Mouse (Mus musculus) adrenal gland, adult (tissue): Measurements from ENCODE around the gene Mindy1.

Experiments used
- DNase-seq, 2 experiments: peaks; one replicate each; pipeline ENCODE4 v3.0.0; 2022 to 2023; ENCODE audit warnings: low spot score in 1 of 2; ENCODE audit not compliant: inconsistent age in 2 of 2

Mindy1 gene

DNA sequence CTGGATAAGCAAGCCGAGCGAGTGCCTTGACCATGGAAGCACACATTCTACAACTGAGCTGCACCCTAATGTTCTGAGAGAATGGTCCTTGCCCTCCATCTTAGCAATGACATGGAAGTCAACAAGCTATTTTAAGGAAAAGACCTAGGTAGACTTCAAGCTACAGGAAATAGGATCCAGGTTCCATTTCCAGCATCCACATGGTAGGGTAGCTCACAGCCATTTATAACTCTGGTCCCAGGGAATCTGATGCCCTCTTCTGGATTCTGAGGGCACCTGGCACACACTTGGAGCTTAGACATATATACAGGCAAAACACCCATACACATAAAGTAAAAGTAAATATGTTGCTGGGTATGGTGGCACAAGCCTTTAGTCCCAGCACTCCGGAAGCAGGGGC lies 15.1 kb upstream of the Mindy1 start:
- DNase-seq: no peak

DNA sequence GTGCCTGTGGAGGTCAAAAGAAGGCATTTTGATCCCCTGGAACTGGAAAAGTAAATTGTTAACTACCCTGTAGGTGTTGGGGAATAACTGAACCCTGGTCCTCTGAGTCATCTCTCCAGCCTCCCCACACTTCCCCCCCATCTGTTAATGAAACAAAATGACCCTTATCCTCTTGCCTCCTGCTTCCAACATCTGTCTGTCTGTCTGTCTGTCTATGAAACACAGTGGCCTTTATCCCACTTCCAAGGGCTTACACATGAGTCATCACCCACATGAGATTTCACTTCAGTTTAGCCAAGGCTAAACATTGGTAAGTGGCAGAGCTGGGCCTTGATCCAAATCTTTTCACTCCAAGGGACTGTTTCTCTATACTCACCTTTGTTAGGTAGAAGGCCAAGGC lies 13.3 kb upstream of the Mindy1 start:
- peak; percentile 60 to 89 for DNase-seq

GRCm38 (mm10) chr3:95269789-95270188 lies 11.4 kb upstream of the Mindy1 start:
- DNase-seq: no peak

DNA sequence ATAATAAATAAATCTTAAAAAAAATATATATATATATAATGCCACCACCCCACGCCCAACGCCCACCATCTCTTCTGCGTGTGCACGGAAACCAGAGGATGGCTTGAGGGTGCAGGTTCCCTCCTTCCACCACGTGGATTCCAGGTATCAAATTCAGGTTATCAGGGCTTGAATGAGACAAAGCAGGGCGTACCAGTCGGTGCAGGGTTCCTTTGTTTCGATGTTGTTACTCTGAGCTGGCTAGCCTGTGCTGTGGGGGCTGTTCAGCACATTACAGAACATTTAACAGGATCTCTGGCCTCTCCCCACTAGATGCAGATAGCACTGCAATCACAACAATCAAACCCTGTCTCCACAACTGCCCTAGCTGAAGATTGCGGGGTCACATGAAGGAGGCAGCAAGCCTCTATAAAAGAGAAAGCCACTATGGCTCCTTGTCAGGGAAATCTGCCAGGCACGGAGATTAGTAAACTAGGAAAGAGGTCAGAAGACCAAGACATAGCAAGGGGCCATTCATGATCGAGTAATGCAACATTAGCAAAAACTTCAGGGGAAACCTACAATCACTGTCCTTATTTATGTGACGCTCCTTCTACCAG lies 10.3 kb upstream of the Mindy1 start:
- peak in 1 of 2 experiments; percentile 47 for DNase-seq

DNA sequence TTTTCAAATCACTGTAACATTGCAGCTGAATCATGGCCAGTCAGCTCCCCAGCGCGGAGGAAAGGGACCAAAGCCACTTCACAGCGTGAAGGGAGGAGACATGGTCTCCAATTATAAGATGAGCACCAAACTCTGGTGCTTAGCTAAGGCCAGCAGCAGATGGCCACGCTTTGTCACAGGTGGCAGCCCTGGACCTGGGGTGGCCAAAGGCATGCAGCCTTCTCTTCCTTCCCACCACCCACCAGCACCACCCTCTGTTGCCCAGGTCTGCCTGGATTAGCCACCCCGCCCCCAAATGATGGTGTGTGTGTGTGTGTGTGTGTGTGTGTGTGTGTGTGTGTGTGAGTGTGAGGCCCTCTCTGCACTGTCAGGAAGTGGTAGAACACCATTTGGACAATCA lies 7.7 kb upstream of the Mindy1 start:
- DNase-seq: peak in 1 of 2 experiments; percentile 22

DNA sequence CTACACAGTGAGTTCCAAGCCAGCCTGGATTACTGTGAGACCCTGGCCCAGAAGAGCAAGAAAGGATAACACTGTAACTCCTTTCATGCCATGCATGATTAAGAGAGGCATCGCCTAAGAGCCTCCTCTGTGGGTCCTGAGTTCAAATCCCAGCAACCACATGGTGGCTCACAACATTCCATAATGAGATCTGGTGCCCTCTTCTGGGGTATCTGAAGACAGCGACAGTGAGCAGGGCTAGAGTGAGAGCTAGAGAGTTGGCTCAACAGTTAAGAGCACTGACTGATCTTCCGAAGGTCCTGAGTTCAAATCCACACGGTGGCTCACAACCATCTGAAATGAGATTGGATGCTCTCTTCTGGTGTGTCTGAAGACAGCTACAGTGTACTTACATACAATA lies 6.7 kb upstream of the Mindy1 start:
- no peak for DNase-seq

DNA sequence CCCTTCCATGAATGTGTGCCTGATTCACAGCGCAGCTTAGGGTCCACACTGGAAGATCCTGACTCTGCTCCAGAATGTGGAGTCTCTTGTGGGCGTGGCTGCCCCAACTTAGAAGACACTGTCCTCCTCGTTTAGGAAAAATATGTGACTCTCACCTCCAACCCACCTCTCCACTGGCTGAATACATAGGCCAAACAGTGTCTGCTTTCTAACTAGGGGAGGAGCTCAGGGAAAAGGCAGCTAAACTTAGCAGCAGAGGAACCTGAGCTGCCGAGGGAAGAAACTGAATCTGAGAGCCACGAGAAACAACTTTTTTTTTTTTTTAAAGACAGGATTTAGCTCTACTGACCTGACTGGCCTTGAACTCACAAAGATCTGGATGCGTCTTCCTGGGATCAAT lies 6.0 kb upstream of the Mindy1 start:
- DNase-seq: peak in 1 of 2 experiments; percentile 25

GRCm38 (mm10) chr3:95276428-95276934 lies 4.7 kb upstream of the Mindy1 start:
- no peak for DNase-seq

- peak in 1 of 2 experiments; percentile 45 for DNase-seq
These were observed 4.0 kb upstream of the Mindy1 start for GRCm38 (mm10) chr3:95277149-95277551.

GRCm38 (mm10) chr3:95280747-95281146 lies 398 bp upstream of the Mindy1 start:
- no peak for DNase-seq

DNA sequence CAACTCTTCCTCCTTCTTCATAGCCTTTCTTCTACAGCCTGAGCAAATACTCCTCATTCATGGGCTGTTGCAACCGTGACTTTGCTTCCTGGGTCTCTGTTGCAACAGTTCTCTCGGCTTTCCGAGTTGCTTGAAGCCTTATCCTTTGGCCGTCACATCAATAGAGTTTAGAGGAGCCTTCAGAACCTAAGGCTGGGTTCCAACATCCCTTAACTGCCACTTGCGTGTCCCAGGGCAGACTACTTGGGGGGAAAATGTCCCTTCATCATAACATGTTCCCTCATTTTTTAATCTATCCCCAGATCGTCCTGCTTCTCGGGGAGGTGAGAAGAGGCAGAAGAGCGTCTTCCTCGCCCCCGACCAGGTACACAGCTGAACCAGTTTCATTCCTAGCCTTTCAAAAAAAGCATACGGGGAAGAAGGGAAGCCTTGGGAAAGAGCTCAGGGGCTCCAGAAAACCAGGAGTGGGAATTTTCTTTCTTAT lies 1.3 kb downstream of the Mindy1 start:
- DNase-seq: peak; percentile 53 to 93

DNA sequence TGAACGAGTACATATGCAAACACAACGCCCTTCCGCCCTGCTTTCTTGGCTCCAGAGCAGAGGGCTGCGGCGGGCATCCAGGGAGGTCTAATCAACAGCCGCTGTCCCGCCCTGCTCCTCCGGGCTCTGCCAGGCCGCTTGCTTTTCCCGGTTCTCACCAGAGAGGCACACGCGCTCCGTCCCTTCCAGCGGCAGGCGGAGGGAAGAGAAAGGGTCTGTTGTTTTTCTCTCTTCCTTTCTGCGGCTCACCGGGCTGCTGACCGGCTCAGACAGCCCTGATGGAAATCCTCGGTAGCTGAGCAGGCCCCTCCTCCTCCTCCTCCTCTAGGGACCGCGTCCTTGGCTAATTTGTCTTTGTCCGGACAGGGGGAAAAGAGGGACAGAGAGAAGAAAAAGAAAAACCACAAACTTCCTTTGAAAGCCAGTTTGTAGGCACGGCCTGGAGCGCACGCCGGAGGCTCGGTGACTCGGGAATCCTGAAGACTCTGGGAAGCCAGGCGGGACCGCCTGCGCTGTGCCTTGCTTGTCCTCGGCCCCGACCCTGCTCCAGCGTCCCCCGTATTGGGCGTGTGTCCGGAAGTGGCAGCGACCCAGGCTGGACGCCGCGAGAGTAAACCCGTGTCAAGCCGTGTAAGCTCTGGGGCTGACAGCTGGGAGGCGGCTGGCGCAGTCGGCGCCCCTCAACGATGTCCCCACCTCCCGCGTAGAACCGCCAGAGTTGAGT lies 1.9 kb downstream of the Mindy1 start:
- DNase-seq: peak; percentile 84 to 95

DNA sequence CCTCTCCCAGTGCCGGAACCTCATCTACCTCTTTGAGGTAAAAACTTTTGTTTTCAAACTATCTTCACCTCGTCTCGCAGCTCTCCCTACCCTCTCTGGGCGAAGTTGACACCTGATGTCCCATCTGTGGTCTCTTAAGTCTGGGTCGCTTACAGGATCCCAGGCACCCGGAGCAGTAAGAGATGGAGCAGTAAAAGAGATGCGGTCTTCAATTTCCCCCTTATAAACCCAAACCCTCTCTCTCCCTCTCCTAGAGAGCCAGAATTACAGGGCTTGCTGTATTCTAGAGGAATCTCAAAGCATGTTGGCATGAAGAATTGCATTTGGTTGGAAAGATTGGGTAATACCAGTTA lies 2.4 kb downstream of the Mindy1 start:
- no peak for DNase-seq

DNA sequence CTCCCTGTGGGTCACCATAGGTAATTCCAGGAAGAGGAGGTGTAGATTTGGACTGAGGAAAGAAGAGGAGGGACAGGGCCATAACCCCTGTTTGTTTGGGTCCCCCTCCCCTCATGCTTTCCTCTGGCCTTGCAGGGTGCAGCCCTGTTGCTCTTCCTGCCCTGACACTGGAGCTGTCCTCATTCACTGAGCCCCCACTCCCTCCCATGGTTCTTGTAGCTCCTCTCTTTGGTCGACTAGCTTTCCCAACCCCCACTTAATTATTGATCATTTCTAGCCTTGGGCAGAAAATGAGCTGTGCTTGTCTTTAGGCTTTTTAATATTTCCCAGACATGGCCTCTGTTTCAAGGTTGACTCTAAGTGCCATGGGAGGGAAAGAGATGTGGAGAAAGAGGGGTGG lies 2.9 kb downstream of the Mindy1 start:
- DNase-seq: peak; percentile 47 to 81

DNA sequence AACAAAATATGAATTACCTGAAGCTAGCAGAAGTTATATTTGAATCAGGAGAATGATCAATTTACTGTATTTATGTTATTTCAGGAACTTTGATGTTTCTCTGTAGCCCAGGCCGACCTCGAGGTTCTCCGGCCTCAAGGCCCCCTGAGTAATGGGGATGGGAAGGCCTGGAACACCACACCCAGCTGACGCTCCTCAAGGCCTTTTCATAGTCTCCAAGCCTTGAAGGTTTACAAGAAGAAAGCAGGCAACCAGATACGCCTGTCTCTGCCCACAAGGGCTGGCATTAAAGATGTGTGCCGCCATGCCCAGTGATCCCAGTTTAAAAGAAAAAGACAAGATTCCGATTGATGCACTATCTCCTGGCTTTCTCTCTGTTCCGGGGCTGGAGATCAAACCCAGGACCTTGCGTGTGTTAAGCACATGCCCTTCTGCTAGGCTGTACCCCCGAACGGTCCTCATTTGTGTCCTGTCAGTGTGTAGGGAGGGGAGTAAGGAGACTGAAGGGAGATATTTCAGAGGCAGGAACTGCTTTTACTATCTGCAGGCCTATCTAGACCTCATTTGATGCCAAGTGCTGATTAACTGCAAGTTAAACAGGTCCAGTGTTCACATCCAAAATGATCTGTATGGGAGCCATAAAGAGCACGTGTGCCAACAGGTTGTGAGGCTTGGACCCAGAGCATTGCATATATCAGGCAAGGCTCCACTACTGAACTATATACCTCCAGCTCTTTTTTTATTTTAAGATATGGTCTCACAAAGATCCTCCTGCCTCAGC lies 3.5 kb downstream of the Mindy1 start:
- peak; percentile 75 to 90 for DNase-seq

GRCm38 (mm10) chr3:95285390-95285789 lies 4.2 kb downstream of the Mindy1 start:
- peak in 1 of 2 experiments; percentile 59 for DNase-seq

GRCm38 (mm10) chr3:95286011-95286410 lies 4.9 kb downstream of the Mindy1 start:
- peak in 1 of 2 experiments; percentile 35 for DNase-seq

DNA sequence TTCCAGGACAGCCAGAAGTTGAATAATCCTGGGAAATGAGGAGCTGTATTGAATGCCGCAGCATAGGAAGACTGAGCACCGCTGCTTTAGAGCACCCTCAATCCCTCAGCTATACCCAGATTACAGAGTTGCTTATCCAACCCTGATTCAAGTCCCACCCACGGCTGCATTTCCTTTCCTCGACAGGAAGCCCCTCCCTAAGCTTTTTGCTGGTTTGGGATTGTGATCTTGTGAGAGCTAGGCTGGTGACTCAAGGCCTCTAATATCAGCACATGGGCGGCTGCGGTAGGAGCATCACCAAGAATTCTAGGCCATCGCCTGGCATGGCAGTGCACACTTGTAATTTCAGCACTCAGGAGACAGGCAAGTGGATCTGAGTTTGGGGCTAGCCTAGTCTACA lies 5.4 kb downstream of the Mindy1 start:
- DNase-seq: peak; percentile 46 to 62

GRCm38 (mm10) chr3:95287541-95287940 lies 6.4 kb downstream of the Mindy1 start:
- peak in 1 of 2 experiments; percentile 23 for DNase-seq

GRCm38 (mm10) chr3:95289419-95289818 lies 8.3 kb downstream of the Mindy1 start:
- DNase-seq: peak in 1 of 2 experiments; percentile 33

DNA sequence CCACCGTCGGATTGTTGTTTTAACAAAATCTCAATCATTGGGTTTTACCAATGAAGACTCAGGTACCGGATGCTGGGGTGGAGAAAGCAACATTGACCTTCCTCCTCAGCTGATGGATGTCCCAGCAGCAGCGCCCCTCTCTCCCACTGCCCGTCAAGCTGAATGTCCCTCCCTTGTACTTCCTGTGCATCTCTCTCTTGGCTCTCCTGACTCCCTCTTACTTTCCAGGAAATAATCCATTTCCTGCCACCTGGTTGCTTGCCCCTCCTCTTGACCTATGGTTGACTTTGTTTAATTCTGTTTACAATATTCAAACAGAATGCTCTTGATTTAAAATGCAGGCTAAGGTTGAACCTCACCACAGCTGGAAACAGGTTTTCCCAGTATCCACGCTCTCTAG lies 9.0 kb downstream of the Mindy1 start:
- no peak for DNase-seq

GRCm38 (mm10) chr3:95291041-95291440 lies 9.9 kb downstream of the Mindy1 start:
- DNase-seq: no peak
